Mouse (Mus musculus) left cerebral cortex, adult 8-10 months (tissue): Measurements from ENCODE around the gene Rab3c. TPM values are rescaled to one million over a fixed set of nuclear protein-coding genes. Genes with fewer than 3 reads are reported as not detected.

Experiments
- DNase-seq, 2 experiments: peaks; one replicate each; pipeline ENCODE4 v3.0.0; 2022; ENCODE audit warnings: low spot score in 2 of 2
- total RNA-seq, 4 experiments: library from RNA; stranded (reverse); gene quantifications; 2 replicates each; pipeline ENCODE4 v1.2.4; 2022

Rab3c gene
- 100 to 1,000 TPM; 159 to 189 (median 175) TPM for total RNA-seq

- DNase-seq, result no peak
Measured at GRCm38 (mm10) chr13:110280563-110281144, at the start of gene Rab3c. Rab3c (minus strand) TSS chr13:110280996.

- peak in 1 of 2 experiments; percentile 26 for DNase-seq
Measured at GRCm38 (mm10) chr13:110318746-110319145, 38.0 kb upstream of the Rab3c start.

GRCm38 (mm10) chr13:110307188-110307587 lies 26.4 kb upstream of the Rab3c start:
- DNase-seq, result no peak

DNA sequence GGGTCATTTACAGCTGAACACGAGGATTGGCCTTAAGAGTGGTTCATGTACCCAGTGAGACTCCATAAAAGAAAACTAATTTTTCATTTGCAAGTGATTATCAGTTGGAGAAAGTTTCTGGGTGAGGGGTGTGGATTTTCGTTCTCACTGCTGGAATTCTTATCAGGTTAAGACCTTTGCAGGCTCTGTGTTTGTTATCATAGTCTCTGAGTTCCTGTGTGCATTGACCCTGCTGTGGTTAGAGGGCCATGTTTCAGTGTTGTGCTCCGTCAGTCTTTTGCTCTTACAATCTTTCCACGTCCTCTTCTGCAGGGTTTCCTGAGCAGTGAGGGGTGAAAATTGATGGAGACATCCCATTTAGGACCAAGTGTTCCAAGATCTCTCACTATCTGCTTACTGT lies 16.3 kb upstream of the Rab3c start:
- no peak for DNase-seq

DNA sequence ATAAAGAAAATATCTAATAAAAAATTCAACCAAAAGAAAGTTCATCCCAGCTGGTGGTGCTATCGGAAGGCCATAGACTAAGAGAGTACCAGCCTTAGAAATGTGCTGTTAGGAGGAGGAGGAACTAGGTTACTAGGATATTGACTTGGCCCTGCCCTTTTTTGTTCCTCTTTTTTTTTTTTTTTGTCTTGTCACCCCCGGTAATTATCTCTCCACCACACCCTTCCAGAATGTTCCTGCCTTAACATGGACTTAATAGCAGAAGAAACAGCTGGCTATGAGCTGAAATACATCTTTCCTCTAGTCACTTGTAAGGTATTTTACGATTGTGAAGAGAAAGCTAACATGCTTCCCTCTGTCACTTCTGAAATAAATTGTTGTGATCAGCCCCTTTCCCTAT lies 7.7 kb upstream of the Rab3c start:
- no peak for DNase-seq

DNA sequence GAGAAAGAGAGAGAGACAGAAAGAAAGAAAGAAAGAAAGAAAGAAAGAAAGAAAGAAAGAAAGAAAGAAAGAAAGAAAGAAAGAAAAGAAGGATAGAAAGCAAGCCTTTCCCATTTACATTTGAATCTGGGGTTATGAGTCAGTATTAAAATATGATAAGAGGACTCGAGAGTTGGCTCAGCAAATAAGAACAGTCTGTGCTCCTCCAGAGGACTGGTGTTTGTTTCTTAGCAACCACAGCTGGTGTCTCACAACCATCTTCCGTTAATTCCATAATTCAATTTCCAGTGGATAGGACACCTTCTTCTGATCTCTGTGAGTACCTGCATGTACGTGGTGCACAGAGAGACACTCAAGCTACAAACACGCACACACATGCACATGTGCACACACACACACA lies 3.0 kb upstream of the Rab3c start:
- no peak for DNase-seq

DNA sequence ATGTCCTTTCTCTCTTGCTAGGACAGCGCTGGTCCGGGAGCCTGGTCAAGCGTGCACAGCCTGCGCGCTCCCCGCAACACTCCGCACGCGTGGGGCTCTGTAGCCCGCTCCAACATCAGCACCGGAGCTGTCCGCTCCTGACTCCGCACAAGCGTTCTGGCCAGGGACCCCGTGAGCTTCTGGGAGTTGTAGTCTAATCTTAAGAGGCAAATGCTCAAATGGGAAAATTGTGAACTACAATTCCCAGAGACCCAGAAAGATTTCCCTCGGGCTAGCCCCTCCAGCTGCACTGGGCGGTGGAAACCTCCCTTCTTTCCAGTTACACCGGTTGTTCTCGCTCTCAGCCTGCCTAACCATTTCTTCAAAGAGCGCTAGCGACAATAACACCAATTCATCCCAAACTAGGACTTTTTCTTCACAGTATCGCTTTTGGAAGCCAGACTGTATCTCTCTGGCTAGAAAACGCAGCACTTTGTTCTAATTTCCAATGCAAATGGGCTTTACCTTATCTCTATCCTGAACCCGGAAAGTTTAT lies 701 bp downstream of the Rab3c start:
- peak; percentile 68 to 85 for DNase-seq

- DNase-seq, result no peak
Measured at GRCm38 (mm10) chr13:110278976-110279736, 1.6 kb downstream of the Rab3c start.

- DNase-seq, result no peak
Measured at GRCm38 (mm10) chr13:110277709-110278108, 3.1 kb downstream of the Rab3c start.

DNA sequence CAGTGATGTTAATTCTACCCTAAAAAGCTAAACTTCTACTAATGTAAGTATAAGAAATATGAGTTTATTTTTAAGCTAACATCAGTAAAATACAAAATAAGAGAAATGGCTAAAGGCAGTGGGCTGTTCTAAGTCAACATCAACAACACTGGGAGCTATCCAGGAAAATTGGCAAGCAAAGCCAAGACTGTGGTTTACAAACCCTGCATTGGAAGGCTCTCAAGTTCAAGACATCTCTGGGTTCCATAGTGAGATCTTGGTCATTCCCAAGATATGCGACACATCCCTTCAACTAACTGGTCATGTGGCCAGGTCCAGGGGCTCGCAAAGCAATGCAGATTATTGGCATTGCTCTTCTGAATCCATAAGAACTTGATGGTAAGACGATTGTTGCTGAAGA lies 5.3 kb downstream of the Rab3c start:
- no peak for DNase-seq

GRCm38 (mm10) chr13:110260649-110261048 lies 20.1 kb downstream of the Rab3c start:
- no peak for DNase-seq

GRCm38 (mm10) chr13:110251453-110251852 lies 29.3 kb downstream of the Rab3c start:
- no peak for DNase-seq

GRCm38 (mm10) chr13:110248481-110248880 lies 32.3 kb downstream of the Rab3c start:
- no peak for DNase-seq

DNA sequence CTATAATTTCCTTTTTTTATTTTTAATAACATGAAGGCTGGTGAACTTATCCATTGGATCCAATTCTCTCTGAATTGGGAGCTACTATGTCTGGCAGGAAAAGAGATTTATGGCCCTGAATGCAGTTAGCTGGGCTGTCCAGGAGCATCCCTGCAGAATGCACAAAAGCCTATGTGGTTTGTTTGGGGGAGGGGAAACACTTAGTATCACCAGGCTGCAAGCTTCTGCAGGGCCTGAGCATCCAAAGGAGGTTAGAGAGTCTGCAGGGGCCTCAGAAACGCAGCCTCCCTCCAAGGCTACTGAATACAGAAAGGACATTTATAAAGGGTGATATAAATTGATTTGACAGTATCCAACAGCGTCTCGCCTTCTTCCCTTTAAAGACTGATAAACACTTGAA lies 41.8 kb downstream of the Rab3c start:
- DNase-seq, result no peak

DNA sequence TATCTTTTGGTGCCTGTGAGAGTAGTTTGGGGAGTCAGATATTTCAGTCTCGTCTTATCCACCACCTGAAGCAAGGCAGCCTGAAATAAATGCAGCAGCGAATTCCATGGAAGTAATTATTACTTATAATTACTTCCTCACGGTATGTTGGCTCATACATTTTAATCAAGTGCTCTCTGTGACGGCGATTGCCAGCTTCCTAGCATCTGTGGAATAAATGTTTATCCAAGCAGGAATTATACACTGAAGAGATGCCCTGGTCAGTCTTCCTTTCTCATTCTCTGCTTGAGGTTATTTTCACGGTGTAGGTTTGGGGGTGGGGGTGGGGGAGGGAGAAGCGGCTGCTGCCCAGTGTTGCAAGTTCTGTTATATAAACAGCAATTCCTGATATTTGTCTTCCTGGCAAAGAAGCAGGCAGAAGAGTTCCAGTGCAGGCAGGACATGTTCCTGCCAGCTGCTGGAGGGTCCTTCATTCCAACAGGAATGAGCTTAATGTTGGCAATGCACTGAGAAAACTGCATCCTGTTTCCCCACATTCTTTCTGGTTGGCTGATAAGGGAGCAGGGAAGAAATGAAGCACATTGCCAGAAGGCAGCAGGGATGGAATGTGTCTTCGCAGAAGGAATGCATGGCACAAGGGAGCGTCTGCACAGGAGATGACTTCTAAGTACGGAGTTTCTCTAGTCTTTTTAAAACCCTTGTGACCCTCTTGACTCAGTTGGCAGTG lies 43.4 kb downstream of the Rab3c start:
- DNase-seq, result no peak

DNA sequence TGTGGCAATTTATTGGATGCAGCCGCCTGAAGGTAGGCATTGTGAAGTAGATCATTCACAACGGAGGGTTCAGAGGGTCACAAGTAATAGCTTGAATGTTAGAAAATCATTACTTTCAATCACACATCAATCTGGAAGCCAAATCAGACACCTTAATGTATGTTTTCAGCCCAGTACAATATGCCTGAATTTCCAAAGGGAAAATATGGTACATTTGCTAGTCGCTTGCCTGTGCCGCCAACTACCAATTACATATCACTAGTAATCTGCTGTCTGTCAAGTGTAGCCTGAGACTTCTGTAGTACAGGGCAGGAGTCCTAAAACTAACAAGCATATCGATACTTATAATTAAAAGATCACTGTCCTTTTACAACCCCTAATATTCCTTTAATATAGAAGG lies 47.4 kb downstream of the Rab3c start:
- DNase-seq, result no peak

GRCm38 (mm10) chr13:110231086-110231688 lies 49.6 kb downstream of the Rab3c start:
- DNase-seq, result no peak

- no peak for DNase-seq
Measured at GRCm38 (mm10) chr13:110230046-110230445, 50.8 kb downstream of the Rab3c start.

DNA sequence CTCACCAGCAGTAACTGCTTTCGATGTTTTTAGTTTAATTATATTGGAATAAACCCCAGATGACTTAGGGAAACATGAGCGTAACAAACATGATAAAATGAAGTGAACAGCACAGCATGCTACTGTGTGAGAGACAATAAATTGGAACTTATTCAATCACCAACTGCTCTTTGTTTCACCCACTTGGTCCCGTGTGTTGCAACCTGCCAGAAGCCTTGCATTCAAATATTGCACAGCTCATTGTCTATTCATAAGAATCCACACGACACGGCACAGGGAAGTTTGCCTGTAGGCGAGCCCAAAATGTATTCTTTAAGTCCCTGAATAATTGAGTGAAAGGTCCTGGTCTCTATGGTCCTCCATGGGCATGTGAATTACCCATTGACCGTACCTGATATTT lies 61.6 kb downstream of the Rab3c start:
- no peak for DNase-seq

DNA sequence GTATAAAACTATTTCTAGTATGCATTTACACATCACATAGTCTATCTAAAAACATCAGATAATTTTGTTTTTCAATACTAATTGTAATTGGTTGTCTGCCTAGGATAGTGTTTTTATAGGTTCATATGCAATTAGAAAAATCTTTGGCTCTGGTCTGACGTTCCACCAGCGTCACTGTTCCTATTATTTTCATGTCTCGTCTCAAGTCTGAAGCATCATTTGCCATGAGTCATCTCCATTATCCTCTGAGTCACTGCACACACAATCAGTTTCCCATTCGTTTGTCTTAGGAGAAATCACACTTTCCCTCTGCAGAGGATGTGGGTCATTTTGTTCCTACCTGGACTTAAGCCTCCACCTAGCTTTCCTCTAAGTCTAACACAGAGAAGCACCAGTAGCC lies 62.3 kb downstream of the Rab3c start:
- no peak for DNase-seq

DNA sequence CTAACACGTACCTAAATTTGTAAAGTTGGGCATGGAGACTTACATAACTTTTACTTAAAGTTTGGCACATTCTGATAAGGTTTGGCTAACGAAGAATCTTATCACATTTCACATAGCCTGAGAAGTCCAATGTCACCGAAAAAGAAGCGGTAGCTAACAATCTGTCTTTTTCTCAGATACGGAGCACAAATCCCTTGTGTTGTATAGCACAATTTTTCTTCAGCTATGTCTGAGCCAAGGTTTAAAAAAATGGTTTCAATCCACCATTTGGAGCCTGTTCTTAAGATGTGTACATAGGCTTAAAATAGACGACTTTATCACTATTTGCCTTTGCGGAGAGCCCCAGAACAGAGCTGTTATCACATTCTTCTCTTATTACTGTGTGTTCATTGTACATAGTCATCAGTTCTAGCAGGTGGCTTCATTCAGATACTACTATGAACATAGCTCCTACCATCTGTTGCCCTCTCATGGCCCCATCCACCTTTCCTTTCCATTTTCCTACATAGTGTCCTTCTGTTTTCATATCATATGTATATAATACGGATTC lies 69.2 kb downstream of the Rab3c start:
- DNase-seq, result no peak

DNA sequence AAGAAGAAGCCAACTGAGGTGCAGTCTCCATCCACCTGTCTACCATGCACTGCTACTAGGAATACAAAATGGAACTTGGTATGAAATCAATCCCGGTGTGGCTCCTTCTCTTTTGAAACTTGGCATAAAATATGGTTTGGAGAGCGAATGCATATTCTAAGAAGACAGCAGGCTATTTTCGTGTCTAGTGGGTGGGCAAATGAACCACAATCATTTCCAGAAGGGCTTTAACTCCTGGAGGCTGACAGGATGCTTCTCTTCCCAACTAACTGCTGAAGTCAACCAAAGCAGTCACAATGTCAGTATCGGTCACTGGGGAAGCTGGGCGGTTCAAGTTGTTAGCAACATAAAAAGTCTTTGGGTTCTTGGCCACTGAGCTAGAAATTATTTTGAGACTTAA lies 81.9 kb downstream of the Rab3c start:
- peak in 1 of 2 experiments; percentile 44 for DNase-seq
